Mouse (Mus musculus): ENCODE data around the gene R3hdm2. TPM values are rescaled to one million over a fixed set of nuclear protein-coding genes. Genes with fewer than 3 reads are reported as not detected.

The R3hdm2 gene
- polyA plus RNA-seq, 1 experiment = 122 TPM

DNA sequence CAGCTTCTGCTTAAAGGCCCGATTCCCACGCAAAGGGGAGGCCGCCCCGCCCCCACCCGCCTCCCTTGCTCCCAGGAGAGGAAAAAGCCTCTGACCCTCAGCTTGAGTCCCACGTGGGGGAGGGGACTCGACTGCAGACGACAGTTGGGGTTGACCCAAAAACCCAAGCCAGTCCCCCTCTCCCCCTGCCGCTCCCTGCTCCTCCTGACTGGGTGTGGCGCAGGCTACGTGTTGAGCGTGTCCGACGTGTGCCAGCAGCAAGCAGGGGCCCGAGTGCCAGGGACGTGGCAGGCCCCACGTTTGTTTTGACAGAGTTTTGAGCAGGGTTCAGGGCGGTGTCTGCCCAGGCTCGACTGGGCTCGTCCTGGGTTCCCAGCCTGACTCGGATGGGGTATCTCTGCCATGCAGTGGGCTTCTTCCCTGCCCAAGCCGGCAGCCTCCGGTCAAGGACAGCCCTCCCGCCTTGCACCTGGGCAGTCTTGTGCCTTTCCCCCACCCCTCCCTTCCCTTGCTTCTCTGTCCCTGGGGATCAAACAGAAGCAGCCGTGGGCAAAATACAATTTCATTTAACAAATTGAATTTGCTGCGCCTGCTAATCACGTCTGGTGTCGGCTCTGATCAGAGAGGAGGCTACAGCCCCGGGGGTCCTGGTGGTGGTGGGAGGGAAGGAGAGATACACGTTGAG is 136.6 kb downstream of the R3hdm2 start:
- Histone ChIP-seq H3K9me3 (replicated peaks; ENCODE audit: control insufficient read depth, insufficient read depth, low read length, poor library complexity, severe bottlenecking) (no peaks in the 10 kb centered on the region), H3K36me3 (ENCODE audit: control insufficient read depth, insufficient read depth, low read length, poor library complexity, severe bottlenecking) (peaks cover 9% of the 10 kb centered on the region), H3K9ac (ENCODE audit: low read depth, poor library complexity, severe bottlenecking) (no peak overlapping the region), H3K4me1 (ENCODE audit: control insufficient read depth, insufficient read depth, low read length) (peaks cover 7% of the 10 kb centered on the region), H3K4me3 (ENCODE audit: low read depth, low read length) (peak overlapping the region; percentile 31; the same call in 1 of the 2 replicates), H3K27ac (ENCODE audit: insufficient read depth, low read length) (no peak overlapping the region), H3K27me3 (ENCODE audit: control insufficient read depth, insufficient read depth, low read length, poor library complexity, severe bottlenecking) (no peaks in the 10 kb centered on the region)
- TF ChIP-seq CTCF (IDR thresholded peaks at IDR 0.05; ENCODE audit: low read depth, low read length) (no peak), EP300 (IDR thresholded peaks at IDR 0.05; ENCODE audit: insufficient read depth, low read depth, low read length) (peak; percentile 78), POLR2A (IDR thresholded peaks at IDR 0.05; ENCODE audit: insufficient read depth, low read length) (no peak)

DNA sequence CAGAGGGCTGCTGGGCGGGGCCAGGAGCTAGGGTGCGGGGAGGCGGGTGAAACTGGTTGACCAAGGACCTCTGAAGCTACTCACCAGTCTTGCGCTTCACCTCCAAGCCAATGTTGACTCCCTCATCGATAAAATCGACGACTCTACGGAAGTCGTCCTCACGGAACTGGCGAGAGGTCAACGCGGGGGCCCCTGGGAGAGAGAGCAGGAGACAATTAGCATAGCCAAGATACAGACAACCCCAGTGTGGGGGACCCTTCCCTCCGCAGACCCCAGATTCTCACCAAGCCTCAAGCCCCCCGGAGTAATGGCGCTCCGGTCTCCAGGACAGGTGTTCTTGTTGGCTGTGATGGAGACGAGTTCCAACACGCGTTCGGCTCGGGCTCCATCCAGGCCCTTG is 137.8 kb downstream of the R3hdm2 start:
- no peak overlapping the region for H3K4me3 ChIP-seq (ENCODE audit: low read depth, low read length)
- H3K9ac ChIP-seq (ENCODE audit: low read depth, poor library complexity, severe bottlenecking) = no peak overlapping the region
- H3K27ac ChIP-seq (ENCODE audit: insufficient read depth, low read length) = no peak overlapping the region
- no peak for TF ChIP-seq POLR2A (IDR thresholded peaks at IDR 0.05; ENCODE audit: insufficient read depth, low read length)
- TF ChIP-seq EP300 (IDR thresholded peaks at IDR 0.05; ENCODE audit: insufficient read depth, low read depth, low read length) = no peak
- TF ChIP-seq CTCF (IDR thresholded peaks at IDR 0.05; ENCODE audit: low read depth, low read length) = no peak
- no peaks in the 10 kb centered on the region for H3K27me3 ChIP-seq (ENCODE audit: control insufficient read depth, insufficient read depth, low read length, poor library complexity, severe bottlenecking)
- peaks cover 9% of the 10 kb centered on the region for H3K36me3 ChIP-seq (ENCODE audit: control insufficient read depth, insufficient read depth, low read length, poor library complexity, severe bottlenecking)
- no peaks in the 10 kb centered on the region for H3K9me3 ChIP-seq (replicated peaks; ENCODE audit: control insufficient read depth, insufficient read depth, low read length, poor library complexity, severe bottlenecking)
- peaks cover 7% of the 10 kb centered on the region for H3K4me1 ChIP-seq (ENCODE audit: control insufficient read depth, insufficient read depth, low read length)

DNA sequence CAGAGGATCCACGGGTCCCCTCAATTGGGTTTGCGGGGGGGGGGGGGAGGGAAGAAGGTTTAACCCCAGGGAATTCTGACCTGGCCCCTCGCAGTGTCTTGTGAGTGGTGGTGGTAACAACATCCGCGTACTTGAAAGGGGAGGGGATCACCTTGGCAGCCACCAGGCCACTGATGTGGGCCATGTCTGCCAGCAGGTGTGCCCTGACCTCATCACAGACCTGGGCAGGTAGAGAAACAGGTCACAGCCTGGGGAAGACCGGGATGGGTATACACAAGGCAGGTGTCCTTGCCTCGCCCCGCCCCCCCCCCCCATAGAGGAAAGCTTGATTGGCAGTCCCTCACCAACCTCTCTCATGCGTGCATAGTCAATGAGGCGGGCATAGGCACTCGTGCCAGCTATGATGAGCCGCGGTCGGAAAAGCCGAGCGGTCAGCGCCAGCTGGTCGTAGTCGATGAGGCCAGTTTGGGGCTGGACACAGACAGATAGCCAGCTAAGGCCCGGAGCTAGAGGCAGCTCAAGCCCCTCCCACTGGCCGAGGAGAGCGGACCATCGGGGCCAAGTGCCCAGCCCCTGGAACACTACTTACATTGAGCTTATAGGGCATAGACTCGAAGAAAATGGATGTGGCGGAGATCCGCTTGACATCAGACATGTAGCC is 139.0 kb downstream of the R3hdm2 start:
- Histone ChIP-seq H3K9me3 (replicated peaks; ENCODE audit: control insufficient read depth, insufficient read depth, low read length, poor library complexity, severe bottlenecking) (no peaks in the 10 kb centered on the region), H3K27me3 (ENCODE audit: control insufficient read depth, insufficient read depth, low read length, poor library complexity, severe bottlenecking) (no peaks in the 10 kb centered on the region), H3K27ac (ENCODE audit: insufficient read depth, low read length) (no peak overlapping the region), H3K36me3 (ENCODE audit: control insufficient read depth, insufficient read depth, low read length, poor library complexity, severe bottlenecking) (peaks cover 9% of the 10 kb centered on the region), H3K4me3 (ENCODE audit: low read depth, low read length) (no peak overlapping the region), H3K9ac (ENCODE audit: low read depth, poor library complexity, severe bottlenecking) (no peak overlapping the region), H3K4me1 (ENCODE audit: control insufficient read depth, insufficient read depth, low read length) (peaks cover 7% of the 10 kb centered on the region)
- TF ChIP-seq EP300 (IDR thresholded peaks at IDR 0.05; ENCODE audit: insufficient read depth, low read depth, low read length) = no peak
- TF ChIP-seq POLR2A (IDR thresholded peaks at IDR 0.05; ENCODE audit: insufficient read depth, low read length) = no peak
- no peak for TF ChIP-seq CTCF (IDR thresholded peaks at IDR 0.05; ENCODE audit: low read depth, low read length)

DNA sequence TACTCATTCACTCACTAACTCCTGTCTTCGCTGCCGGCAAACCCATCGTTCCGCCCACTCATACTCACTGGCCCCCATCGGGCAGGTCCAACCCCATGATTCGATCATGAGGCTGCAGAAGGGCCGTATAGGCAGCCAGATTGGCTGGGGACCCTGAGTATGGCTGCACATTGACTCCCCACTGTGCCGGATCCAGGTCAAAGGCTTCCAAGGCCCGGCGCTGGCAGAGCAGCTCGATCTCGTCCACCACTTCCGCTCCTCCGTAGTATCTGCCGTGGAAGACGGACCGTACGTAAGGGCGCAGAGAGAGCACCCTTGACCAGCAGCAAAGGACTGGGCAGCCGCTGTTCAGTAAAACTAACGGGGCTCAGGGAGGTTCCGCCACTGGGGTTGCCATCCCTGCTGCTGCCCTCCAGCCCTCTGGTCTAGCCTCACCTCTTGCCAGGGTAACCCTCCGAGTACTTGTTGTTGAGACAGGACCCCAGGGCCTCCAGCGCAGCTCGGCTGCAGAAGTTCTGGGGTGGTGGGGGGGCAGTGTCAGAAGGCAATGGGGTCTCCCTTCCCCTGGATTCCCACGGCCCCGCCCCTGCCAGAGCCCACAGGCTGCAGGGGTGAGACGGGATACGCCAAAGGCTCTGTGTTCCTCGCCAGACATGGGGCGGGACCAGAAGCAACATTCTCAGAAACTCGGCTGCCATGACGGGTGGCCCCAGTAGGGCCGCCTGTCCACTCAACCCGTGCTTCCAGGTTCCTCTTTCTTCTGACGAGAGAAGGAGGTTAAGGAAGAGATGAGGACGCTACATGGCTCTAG is 140.0 kb downstream of the R3hdm2 start:
- no peak for TF ChIP-seq CTCF (IDR thresholded peaks at IDR 0.05; ENCODE audit: low read depth, low read length)
- no peak for TF ChIP-seq EP300 (IDR thresholded peaks at IDR 0.05; ENCODE audit: insufficient read depth, low read depth, low read length)
- TF ChIP-seq POLR2A (IDR thresholded peaks at IDR 0.05; ENCODE audit: insufficient read depth, low read length) = no peak
- Histone ChIP-seq H3K27ac (ENCODE audit: insufficient read depth, low read length) (no peak overlapping the region), H3K27me3 (ENCODE audit: control insufficient read depth, insufficient read depth, low read length, poor library complexity, severe bottlenecking) (no peaks in the 10 kb centered on the region), H3K9ac (ENCODE audit: low read depth, poor library complexity, severe bottlenecking) (no peak overlapping the region), H3K9me3 (replicated peaks; ENCODE audit: control insufficient read depth, insufficient read depth, low read length, poor library complexity, severe bottlenecking) (no peaks in the 10 kb centered on the region), H3K36me3 (ENCODE audit: control insufficient read depth, insufficient read depth, low read length, poor library complexity, severe bottlenecking) (peaks cover 9% of the 10 kb centered on the region), H3K4me3 (ENCODE audit: low read depth, low read length) (peak overlapping the region; percentile 29), H3K4me1 (ENCODE audit: control insufficient read depth, insufficient read depth, low read length) (peaks cover 4% of the 10 kb centered on the region)

DNA sequence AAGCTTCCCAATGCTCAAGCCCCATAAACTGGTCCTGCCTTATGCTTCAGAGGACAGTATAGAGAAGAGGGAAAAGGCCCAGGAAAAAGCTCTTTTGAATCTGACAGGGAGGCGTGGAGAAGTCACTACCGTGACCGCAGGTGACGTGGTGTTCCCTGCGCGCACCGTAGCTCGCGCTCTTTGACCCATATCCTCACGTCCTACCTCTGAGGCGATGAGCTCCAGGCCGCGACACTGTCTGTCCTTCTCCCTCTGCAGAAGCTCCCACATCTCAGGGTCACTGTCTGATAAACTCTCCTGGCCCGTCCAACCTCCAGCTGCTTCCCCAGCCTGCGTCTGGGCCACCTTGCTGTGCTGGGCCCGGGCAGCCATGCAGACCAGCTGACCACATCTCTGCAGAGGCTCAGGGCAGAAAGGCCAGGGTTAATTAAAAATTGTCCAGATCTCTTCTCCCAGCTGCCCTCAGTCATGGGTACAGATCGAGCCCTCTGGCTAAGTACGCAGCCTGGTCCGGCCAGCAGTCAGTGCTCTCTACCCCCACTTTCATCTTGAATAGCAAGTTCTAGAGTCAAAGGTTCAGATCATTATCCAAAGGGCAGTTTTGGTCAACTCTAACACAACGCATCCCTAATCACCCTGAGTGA is 140.7 kb downstream of the R3hdm2 start:
- no peaks in the 10 kb centered on the region for H3K27me3 ChIP-seq (ENCODE audit: control insufficient read depth, insufficient read depth, low read length, poor library complexity, severe bottlenecking)
- H3K4me1 ChIP-seq (ENCODE audit: control insufficient read depth, insufficient read depth, low read length) = no peaks in the 10 kb centered on the region

More for the DNA sequence above, 140.7 kb downstream of the R3hdm2 start:
- TF ChIP-seq EP300 (IDR thresholded peaks at IDR 0.05; ENCODE audit: insufficient read depth, low read depth, low read length) (no peak), POLR2A (IDR thresholded peaks at IDR 0.05; ENCODE audit: insufficient read depth, low read length) (no peak), CTCF (IDR thresholded peaks at IDR 0.05; ENCODE audit: low read depth, low read length) (no peak)
- Histone ChIP-seq H3K9me3 (replicated peaks; ENCODE audit: control insufficient read depth, insufficient read depth, low read length, poor library complexity, severe bottlenecking) (no peaks in the 10 kb centered on the region), H3K36me3 (ENCODE audit: control insufficient read depth, insufficient read depth, low read length, poor library complexity, severe bottlenecking) (peaks cover 9% of the 10 kb centered on the region), H3K27ac (ENCODE audit: insufficient read depth, low read length) (no peak overlapping the region), H3K4me3 (ENCODE audit: low read depth, low read length) (peak overlapping the region; percentile 70), H3K9ac (ENCODE audit: low read depth, poor library complexity, severe bottlenecking) (peak overlapping the region; percentile 87)
